Mouse (Mus musculus) T-cell, adult 66 days (primary cell): ENCODE measurements around the gene Ssxb6. TPM values are rescaled to one million over a fixed set of nuclear protein-coding genes. Genes with fewer than 3 reads are reported as not detected.

ENCODE experiments used
- total RNA-seq, 2 experiments: library from RNA; stranded (reverse); gene quantifications; 3 replicates in 1 of 2; 4 replicates in 1 of 2; pipeline ENCODE4 v1.2.4; 2023

Ssxb6 gene
- total RNA-seq, result not detected

DNA sequence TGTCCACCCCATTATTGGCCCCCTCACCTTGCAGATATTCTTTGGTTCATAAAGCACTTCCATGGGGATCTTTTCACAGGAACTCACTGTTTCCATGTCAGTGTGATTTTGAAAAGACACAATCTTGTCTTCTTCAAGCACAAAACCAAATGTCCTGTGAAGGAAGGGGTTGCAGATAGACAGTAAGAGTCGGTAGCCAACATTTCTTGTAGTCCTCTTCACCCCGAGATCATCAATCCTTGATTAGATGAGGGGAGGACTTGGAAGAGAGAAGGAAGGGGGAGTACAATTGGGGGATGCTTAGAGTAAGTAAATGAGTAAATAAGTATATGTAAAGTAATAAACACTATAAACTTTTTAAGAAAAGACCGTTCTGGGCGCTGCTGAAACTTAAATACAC, at the start of gene Ssxb6:
Gene Ssxb6, minus strand, starts transcription at position 101 of the 400 bp plus-strand sequence.

GRCm38 (mm10) chrX:8591716-8592115, 43.7 kb upstream of the Ssxb6 start, which contains the start of gene Ssxb3:
Gene Ssxb3, minus strand, starts transcription at chrX:8591816.

DNA sequence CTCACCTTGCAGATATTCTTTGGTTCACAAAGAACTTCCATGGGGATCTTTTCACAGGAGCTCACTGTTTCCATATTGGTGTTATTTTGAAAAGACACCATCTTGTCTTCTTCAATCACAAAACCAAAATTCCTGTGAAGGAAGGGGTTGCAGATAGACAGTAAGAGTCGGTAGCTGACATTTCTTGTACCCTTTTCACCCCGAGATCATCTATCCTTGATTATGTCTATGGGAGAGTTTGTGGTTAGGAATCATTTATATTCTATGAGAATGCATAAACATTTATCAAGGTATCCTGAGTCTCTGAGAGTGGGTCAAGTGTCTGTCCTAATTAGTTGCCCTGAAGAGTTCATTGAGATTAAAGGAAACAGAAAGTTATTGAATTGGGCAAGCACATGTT, 23.2 kb downstream of the Ssxb6 start, which contains the start of gene Gm14459:
Gene Gm14459, minus strand, starts transcription at position 101 of the 400 bp plus-strand sequence.

Other genes starting within 250 kb of the Ssxb6 start
- gene Ssxb10, start 220.8 kb downstream of the Ssxb6 start, total RNA-seq, result not detected
- gene Ssxb9, start 181.3 kb downstream of the Ssxb6 start, total RNA-seq, result not detected
- not detected for gene Ssxb1, start 134.9 kb downstream of the Ssxb6 start, total RNA-seq
- not detected for gene Ssxb2, start 86.5 kb downstream of the Ssxb6 start, total RNA-seq
- gene Gm14459, start 23.3 kb downstream of the Ssxb6 start, total RNA-seq, result not detected
- not detected for gene Ssxb3, start 43.6 kb upstream of the Ssxb6 start, total RNA-seq
- gene Ssxb8, start 142.6 kb upstream of the Ssxb6 start, total RNA-seq, result not detected
- not detected for gene Ssx9, start 200.2 kb upstream of the Ssxb6 start, total RNA-seq